ENCODE assay signal across 12 mouse cellular contexts in the genomic region with DNA sequence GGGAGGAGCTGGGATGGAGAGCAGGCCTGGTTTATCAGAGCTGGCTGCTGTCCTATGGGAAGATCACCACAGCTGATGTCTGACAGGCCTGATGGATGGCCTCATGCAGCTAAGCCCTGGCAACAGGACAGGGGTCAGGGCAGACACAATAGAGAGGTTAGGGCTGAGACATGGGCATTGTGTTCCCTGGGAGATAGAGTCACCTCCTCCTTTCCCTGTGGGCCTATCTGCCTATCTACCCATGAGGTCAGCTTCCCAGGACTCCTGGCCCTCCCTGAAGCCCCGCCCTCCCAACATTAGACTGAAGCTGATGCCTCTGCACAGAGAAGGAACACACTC. TPM values are rescaled to one million over a fixed set of nuclear protein-coding genes. Genes with fewer than 3 reads are reported as not detected.
DNase-seq lines count a peak whose midpoint lies in the region; ATAC-seq and TF ChIP-seq lines count a peak whose summit lies in the region.
"Had no signal": no experiment of that assay in that cellular context is flagged by ENCODE, and none has a peak within 500 bp of the region (broad histone marks: within the 10 kb centered on the region; RNA-seq: fewer than 3 reads in every experiment).

No protein-coding gene starts in this region.

- H3K27me3 ChIP-seq in lung, postnatal 0 days (replicated peaks; ENCODE audit: insufficient read depth, low read length), result no peaks in the 10 kb centered on the region
- no peaks in the 10 kb centered on the region for H3K27me3 ChIP-seq in liver, embryonic 12.5 days (replicated peaks)
- no peaks in the 10 kb centered on the region for H3K27me3 ChIP-seq in stomach, postnatal 0 days (ENCODE audit: control insufficient read depth, insufficient read depth, low read length)

- DNase-seq in adrenal gland, postnatal 14 days, result peak; percentile 46
- no peak for DNase-seq in adrenal gland, adult 8-10 months
- DNase-seq in lung, postnatal 0 days (ENCODE audit: low spot score), result peak; percentile 38
- no peak for DNase-seq in lung, postnatal 25 days (ENCODE audit: low spot score)
- DNase-seq in stomach, postnatal 0 days (ENCODE audit: low spot score), result no peak
- DNase-seq in layer of hippocampus, adult 11-12 months (ENCODE audit: low spot score), result no peak
- DNase-seq in thymus, postnatal 25 days, result no peak
- DNase-seq: cerebellum, adult 11-12 months; heart, postnatal 4 days; right cerebral cortex, postnatal 4 days had no signal

- no peak for TF ChIP-seq CTCF in lung, postnatal 0 days (IDR thresholded peaks at IDR 0.05)
- no peak for TF ChIP-seq CTCF in stomach, postnatal 0 days (IDR thresholded peaks at IDR 0.05; ENCODE audit: low read depth)

- peak; percentile 80 for ATAC-seq in lung, postnatal 0 days
- 0 out of 2 replicates have a peak, but pooled peaks have one; percentile 16 for ATAC-seq in liver, embryonic 12.5 days
- ATAC-seq in stomach, postnatal 0 days (ENCODE audit: low FRiP score, low TSS enrichment), result peak; percentile 25; the same call in 1 of the 2 replicates
- ATAC-seq: forebrain, embryonic 14.5 days had no signal

- H3K9me3 ChIP-seq in lung, postnatal 0 days (ENCODE audit: low read length), result no peaks in the 10 kb centered on the region
- no peaks in the 10 kb centered on the region for H3K9me3 ChIP-seq in liver, embryonic 12.5 days (replicated peaks)
- no peaks in the 10 kb centered on the region for H3K9me3 ChIP-seq in stomach, postnatal 0 days (ENCODE audit: control insufficient read depth, low read length)

- no peaks in the 10 kb centered on the region for H3K4me1 ChIP-seq in lung, postnatal 0 days (ENCODE audit: insufficient read depth, low read depth, low read length)
- peaks cover 6% of the 10 kb centered on the region; the same call in 1 of the 2 replicates for H3K4me1 ChIP-seq in liver, embryonic 12.5 days
- no peaks in the 10 kb centered on the region for H3K4me1 ChIP-seq in stomach, postnatal 0 days (replicated peaks; ENCODE audit: control insufficient read depth, insufficient read depth)

- H3K4me3 ChIP-seq in lung, postnatal 0 days (ENCODE audit: low read depth, low read length), result no peak overlapping the region
- H3K4me3 ChIP-seq in liver, embryonic 12.5 days, result no peak overlapping the region
- no peak overlapping the region for H3K4me3 ChIP-seq in stomach, postnatal 0 days (ENCODE audit: low read depth, low read length)

- no peaks in the 10 kb centered on the region for H3K36me3 ChIP-seq in lung, postnatal 0 days (ENCODE audit: insufficient read depth, low read length)
- H3K36me3 ChIP-seq in liver, embryonic 12.5 days, result no peaks in the 10 kb centered on the region
- no peaks in the 10 kb centered on the region for H3K36me3 ChIP-seq in stomach, postnatal 0 days (ENCODE audit: control insufficient read depth, insufficient read depth, low read length)

- no peak overlapping the region for H3K27ac ChIP-seq in lung, postnatal 0 days (ENCODE audit: low read length)
- H3K27ac ChIP-seq in liver, embryonic 12.5 days, result no peak overlapping the region
- no peak overlapping the region for H3K27ac ChIP-seq in stomach, postnatal 0 days (replicated peaks)

- H3K4me2 ChIP-seq in lung, postnatal 0 days (replicated peaks; ENCODE audit: low read depth, low read length), result no peak overlapping the region
- no peak overlapping the region for H3K4me2 ChIP-seq in liver, embryonic 12.5 days
- no peak overlapping the region for H3K4me2 ChIP-seq in stomach, postnatal 0 days (replicated peaks; ENCODE audit: low read depth)

- no peak for TF ChIP-seq EP300 in lung, postnatal 0 days (IDR thresholded peaks at IDR 0.05)
- no peak for TF ChIP-seq EP300 in stomach, postnatal 0 days (optimal IDR thresholded peaks at IDR 0.05)

- 60% methylated on average over 1 of the region's 1 CpGs for WGBS in lung, postnatal 0 days
- 85% methylated on average over 1 of the region's 1 CpGs for WGBS in liver, embryonic 12.5 days (ENCODE audit: insufficient replicate concordance)
- WGBS in stomach, postnatal 0 days, result 56% methylated on average over 1 of the region's 1 CpGs

- H3K9ac ChIP-seq in lung, postnatal 0 days (replicated peaks; ENCODE audit: low read depth), result no peak overlapping the region
- no peak overlapping the region for H3K9ac ChIP-seq in liver, embryonic 12.5 days
- no peak overlapping the region for H3K9ac ChIP-seq in stomach, postnatal 0 days (ENCODE audit: low read length)

RNA-seq across cellular contexts. Expression of gene Slc27a3, which starts 13.5 kb away (rescaled TPM):
- total RNA-seq in adrenal gland, postnatal 14 days (2021), result 73.1 and 86.4 TPM in 2 replicates
- total RNA-seq in adrenal gland, adult 8-10 months (2022), result 100 to 1,000 TPM; 132 to 297 (median 196) TPM
- 16.0 and 18.0 TPM in 2 replicates for polyA plus RNA-seq in lung, postnatal 0 days (2015; fragmentation: Nextera tagmentation; extraction: Ambion mirVana)
- polyA plus RNA-seq in liver, embryonic 12.5 days (2016; fragmentation: Nextera tagmentation; extraction: Ambion mirVana), result 3.7 and 4.1 TPM in 2 replicates
- polyA plus RNA-seq in stomach, postnatal 0 days (2015; fragmentation: Nextera tagmentation; extraction: Ambion mirVana), result 4.7 and 5.3 TPM in 2 replicates

RNA-seq across cellular contexts. Expression of gene Ints3, which starts 57.2 kb away (rescaled TPM):
- total RNA-seq in adrenal gland, postnatal 14 days (2021), result 59.5 and 62.4 TPM in 2 replicates
- total RNA-seq in adrenal gland, adult 8-10 months (2022), result 100 to 1,000 TPM; 107 to 119 (median 110) TPM
- 10.6 and 13.9 TPM in 2 replicates for polyA plus RNA-seq in lung, postnatal 0 days (2015; fragmentation: Nextera tagmentation; extraction: Ambion mirVana)
- 20.8 and 21.4 TPM in 2 replicates for polyA plus RNA-seq in liver, embryonic 12.5 days (2016; fragmentation: Nextera tagmentation; extraction: Ambion mirVana)
- polyA plus RNA-seq in stomach, postnatal 0 days (2015; fragmentation: Nextera tagmentation; extraction: Ambion mirVana), result 9.2 and 9.7 TPM in 2 replicates

Comparison
In these comparisons a context has a peak if more than half of its experiments do, and no peak if none do; other contexts are left out.
1. DNase-seq: peak in adrenal gland, postnatal 14 days (single experiment) and lung, postnatal 0 days (single experiment); none in adrenal gland, adult 8-10 months (single experiment), lung, postnatal 25 days (single experiment), stomach, postnatal 0 days (single experiment), layer of hippocampus, adult 11-12 months (single experiment) and thymus, postnatal 25 days (single experiment).
2. ATAC-seq: peak in every context shown above with its lines; median percentile 80 in lung, postnatal 0 days; 25 in stomach, postnatal 0 days; 16 in liver, embryonic 12.5 days.